Mouse (Mus musculus) c-Kit-positive CD71-positive TER-119-positive erythroid progenitor cells, embryonic 14.5 days (primary cell): ENCODE data around the gene Igll1.
"Not testable (repeated sequence)": the region's sequence is repeated elsewhere in the genome, so short reads cannot be mapped to it uniquely, and the experiment has no call there.

Source experiments
- DNase-seq: peaks from one replicate; pipeline ENCODE4 v3.0.0-alpha.2; 2013; ENCODE audit warnings: low spot score

Gene Igll1

GRCm38 (mm10) chr16:16863978-16864377 lies at the start of gene Igll1:
Igll1 (minus strand) TSS chr16:16863985.
- no peak for DNase-seq

DNA sequence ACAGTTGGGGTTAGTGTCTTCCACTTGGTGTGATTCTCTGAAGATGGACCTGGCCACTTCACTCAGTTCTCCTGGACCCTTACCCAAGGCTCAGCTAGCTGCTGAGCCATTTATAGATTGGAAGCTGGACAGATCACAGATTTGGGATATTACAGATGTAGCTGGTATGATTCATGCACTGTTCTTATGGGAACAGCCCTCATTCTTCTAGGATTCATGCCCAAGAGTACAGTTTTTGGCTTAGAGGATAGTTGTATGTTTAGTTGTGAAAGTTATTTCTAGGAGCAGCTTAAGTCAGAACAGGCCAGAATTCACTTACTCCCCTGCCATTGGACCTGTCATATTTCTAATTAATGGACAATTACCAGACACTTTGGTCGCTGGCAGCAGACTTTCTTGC lies 49.7 kb upstream of the Igll1 start:
- DNase-seq = no peak

DNA sequence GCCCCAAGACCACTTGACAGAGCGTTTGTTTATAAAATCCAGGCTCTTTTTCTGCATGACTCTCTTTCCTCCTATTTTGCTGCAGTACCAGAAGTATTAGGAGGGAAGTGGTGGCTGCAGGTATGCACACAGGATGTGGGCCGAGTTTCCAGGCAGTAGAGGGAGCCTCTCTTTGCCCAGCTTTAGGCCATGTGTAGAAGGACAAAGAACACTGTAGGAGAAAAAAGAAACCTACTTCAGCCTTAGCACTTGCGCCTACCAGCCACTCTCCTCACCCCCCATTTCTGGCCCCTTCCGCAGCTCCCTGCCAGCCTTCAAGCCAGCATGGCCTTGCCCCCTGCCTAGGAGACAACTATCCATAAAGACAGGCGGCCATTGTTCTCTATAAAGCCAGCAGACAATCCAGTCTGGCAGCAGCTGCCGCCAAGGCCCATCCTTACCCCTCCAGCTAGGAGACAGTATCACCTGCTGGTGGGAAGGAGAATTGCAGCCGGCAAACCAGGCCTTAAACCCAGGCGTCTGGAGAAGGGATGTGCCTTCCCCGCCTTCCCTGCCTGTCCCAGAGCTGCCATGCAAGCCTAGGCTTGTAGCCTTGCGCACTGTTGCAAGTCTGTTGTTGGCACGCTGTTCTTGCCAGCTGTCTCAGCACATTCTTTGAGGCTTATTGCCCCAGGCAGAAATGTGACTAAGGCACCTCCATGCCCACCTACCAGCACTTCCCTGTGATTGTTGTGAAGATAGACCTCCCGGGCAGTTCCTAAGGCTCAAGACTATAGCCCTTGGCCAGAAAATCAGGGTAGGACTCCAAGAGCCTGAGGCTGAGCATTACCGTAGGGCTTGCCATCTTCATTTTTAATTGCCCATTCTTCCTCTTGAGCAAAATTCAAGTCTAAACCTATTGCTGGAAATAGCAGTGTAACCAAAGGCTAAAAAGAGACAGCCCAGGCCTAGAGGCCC lies 48.1 kb upstream of the Igll1 start:
- DNase-seq = peak; percentile 62

- DNase-seq = no peak
Observed at GRCm38 (mm10) chr16:16907799-16908198, 44.0 kb upstream of the Igll1 start.

- DNase-seq = no peak
Observed at GRCm38 (mm10) chr16:16903188-16903587, 39.4 kb upstream of the Igll1 start.

DNA sequence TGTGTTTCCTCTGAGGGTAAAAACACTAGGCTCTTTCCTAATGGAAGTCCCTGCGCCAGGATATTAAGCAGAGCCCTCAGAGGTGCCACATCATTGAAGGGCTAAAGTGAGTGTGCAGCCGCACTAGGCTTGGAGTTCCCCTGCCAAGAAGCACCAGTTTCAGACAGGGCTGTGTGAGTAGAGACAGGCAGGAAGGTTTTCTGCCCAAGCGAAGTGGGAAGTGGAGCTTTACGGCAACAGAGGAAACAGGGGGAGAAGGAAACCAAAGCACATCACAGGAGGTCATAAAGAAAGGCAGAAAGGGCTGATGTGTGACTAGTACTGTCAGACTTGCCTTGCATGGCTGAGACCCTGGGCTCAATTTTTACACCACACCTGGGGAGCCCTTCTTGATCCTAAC lies 38.5 kb upstream of the Igll1 start:
- DNase-seq = no peak

- peak; percentile 9 for DNase-seq
Observed at GRCm38 (mm10) chr16:16897056-16897584, 33.3 kb upstream of the Igll1 start.

DNA sequence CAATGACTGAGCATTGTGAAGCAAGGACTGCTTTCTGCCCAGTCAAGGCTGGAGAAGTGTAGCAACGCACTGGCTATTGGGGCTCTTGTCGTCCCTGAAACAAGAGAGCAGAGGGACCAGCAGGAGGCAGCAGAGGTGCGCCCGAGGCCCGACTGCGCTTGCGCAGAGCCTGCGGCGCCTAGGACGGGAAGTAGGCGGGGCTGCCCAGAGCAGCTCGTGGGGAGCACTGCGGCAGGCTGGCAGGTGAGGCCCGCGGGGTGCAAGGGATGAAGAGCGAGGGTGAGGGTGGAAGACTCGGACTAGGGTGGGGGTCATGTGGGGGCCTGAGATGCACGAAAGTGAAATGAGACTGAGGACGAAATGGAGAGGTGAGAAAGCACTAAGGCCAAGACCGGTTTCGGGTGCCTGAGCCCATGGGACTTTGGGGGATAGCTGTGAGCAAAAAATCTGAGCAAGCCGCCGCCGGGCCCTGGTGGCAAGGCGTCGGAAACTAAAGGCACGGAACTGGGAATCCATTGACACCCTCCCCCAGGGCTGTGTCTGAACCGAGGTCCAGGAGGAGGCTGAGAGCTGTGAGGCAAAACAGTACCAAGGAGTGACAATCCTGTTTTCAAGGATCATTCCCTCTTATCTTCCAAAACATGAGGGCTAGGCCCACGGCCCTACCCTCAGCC lies 32.7 kb upstream of the Igll1 start, which contains the start of gene Ppm1f:
Gene Ppm1f, plus strand, starts transcription at position 88 of the 674 bp plus-strand sequence.
- DNase-seq = peak; percentile 92

DNA sequence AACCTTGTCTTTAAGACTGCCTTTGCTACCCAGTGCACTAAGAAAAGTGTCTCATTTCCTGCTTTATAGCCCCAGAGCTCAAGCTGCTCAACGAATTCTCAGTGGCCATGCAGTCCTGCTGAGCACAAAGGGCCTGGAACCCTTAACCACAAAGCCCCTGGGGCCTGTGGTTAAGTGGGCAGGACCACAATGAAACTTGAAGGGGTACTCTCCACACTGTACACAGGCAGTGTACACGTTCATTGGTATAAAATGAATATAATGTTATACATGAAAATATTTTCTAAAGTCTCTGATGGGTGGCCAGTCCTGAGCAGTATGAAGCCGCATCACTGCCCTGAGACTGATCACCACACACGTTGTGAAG lies 32.2 kb upstream of the Igll1 start:
- no peak for DNase-seq

DNA sequence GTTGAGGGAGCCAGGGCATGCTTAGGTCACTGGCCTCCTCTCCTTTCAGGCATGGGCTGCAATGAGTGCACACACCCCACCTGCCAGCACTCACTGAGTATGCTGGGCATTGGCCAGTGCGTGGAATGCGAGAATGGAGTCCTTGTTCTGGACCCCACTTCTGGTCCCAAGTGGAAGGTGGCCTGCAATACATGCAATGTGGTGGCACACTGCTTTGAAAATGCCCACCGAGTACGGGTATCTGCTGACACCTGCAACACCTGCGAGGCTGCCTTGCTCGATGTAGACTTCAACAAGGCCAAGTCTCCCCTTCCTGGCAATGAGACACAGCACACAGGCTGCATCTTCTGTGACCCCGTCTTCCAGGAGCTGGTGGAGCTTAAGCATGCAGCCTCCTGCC lies 28.6 kb upstream of the Igll1 start:
- DNase-seq = no peak

GRCm38 (mm10) chr16:16888341-16888740 lies 24.6 kb upstream of the Igll1 start:
- DNase-seq = no peak

DNA sequence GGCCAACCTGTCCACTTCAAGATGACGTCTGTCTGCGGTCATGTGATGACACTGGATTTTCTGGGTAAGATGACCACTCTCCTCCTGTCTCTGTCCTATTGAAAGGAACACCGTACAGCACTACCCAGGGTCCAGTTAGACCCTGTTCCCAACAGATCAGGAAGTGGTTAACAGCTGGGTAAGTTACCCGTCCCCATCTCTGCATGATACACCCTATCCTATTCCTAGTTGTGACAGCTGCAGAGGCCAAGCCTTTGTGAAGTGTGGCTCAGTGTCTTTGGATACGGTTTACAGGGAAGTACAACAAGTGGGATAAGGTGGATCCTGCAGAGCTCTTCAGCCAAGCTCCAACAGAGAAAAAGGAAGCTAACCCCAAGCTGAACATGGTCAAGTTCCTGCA lies 15.2 kb upstream of the Igll1 start:
- DNase-seq = no peak

- DNase-seq = peak; percentile 86
Observed at GRCm38 (mm10) chr16:16870617-16871331, 7.0 kb upstream of the Igll1 start, which contains the start of the genes Top3b and Vpreb1. Top3b (plus strand) TSS chr16:16870736. Vpreb1 (minus strand) TSS chr16:16870843.

DNA sequence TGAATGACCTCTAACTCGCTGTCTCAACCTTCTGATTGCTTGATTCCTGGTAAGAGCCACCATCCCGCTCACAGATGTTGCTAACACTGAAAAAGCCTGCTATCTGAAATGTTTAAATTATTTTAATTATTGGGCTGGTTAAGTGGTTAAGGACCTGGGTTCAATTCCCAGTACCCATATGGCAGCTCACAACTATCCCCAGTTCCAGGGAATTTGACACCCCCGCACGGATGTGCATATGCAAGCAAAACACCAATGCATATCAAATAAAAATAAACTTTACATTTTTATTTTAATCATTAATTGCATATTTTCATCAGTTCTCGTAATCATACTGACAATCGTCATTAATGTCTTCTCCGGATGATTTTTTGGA lies 6.4 kb upstream of the Igll1 start:
- no peak for DNase-seq

DNA sequence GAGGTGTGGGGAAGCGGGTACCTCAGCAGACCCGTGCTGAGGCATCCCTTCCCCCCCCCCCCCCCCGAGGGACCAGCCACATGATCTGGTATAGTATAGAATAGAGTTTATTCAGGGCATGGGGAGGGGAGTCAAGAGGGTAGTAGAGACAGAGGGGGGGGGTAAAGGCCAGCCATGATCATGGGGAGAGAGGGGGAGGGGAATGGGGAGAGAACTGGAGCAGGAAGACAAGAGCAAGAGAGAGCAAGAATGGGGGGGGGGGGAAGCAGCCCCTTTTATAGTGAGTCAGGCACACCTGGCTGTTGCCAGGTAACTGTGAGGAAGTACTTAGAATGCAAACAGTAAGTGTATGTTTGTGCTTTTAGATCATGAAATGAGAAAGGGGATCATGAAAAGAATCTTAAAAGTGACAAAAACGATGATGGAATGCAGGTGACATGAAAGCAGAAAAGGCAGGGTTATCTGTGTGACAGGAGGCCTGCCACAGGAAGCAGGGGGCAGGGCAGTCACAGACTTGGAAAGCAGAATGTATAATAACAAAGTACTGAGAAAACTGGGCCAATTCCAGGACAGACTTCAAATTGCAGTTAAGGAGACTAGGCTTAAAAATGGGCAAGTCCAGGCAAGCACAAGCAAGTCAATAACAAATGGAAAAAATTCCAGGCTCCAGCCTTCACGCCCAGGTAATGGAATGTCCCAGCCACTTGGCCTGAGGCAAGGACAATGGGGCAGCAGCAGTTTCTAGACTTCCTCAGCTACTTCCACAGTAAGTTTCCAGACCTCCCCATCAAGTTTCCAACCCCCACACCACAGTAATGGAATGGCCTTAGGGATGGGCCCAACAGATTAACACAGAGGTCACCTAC lies 2.1 kb upstream of the Igll1 start:
- DNase-seq = no peak

DNA sequence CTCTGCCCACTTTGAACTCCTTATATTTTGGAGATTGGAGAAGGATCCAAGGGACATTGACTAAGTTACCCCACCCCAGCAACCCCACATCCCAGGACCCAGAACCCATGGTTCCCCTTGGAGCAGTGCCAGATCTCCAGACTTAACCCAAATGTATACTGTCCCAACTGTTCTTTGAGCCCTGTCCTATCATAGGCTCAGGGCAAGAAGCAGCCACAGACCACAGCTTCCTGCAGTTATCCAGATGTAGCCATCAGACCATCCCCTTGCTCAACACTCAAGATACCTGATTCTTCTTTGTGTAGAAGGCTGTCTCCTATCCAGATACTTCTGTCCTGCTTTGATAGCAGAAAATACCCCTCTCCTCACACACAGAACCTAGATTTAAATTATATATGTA lies 1.4 kb upstream of the Igll1 start:
- no peak for DNase-seq

- no peak for DNase-seq
Observed at GRCm38 (mm10) chr16:16862288-16862687, 1.5 kb downstream of the Igll1 start.

DNA sequence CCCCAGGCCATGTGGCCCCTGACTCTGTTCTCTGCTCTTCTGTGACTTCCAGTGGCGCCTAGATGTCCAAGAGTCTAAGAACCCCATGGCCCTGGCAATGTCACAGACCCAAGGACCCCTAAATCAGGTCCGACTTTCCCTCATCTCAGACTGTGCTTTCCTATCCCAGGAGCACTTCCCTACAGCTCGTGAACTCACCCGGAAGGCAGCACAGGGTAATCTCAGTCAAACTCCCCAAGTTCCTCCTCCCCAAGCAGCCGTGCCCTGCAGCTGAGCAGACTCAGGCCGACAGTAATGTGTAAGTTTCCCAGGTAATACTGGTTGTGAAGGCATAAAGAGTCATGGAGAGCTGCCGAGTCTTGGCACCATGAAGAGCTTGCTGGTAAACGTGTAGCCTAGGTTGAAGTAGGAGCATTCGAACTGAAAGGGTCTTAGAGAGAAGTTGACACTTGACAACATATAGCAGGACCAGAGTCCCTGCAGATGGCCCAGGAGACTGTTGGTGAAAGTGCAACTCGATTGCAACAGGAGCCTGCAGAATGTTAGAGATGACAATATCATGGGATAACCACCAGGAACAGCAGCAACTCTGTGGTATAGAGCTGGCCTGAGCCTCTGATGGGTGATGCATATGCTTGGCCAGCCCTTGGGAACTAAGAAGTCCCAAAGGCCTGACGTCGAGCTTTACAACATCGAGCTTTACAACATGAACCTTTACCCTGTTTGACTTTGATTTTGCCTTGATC lies 6.9 kb downstream of the Igll1 start:
- no peak for DNase-seq

- not testable (repeated sequence) for DNase-seq
Observed at GRCm38 (mm10) chr16:16856054-16856453, 7.7 kb downstream of the Igll1 start.

- DNase-seq = no peak
Observed at GRCm38 (mm10) chr16:16855541-16855940, 8.2 kb downstream of the Igll1 start.

- peak; percentile 38 for DNase-seq
Observed at GRCm38 (mm10) chr16:16854836-16855235, 8.9 kb downstream of the Igll1 start.
